10 mouse cellular contexts compared by ENCODE assay signal in genomic region chr5:115544655-115545185, GRCm38 (mm10). TPM values are rescaled to one million over a fixed set of nuclear protein-coding genes. Genes with fewer than 3 reads are reported as not detected.
DNase-seq lines count a peak whose midpoint lies in the region; ATAC-seq and TF ChIP-seq lines count a peak whose summit lies in the region.
"Had no signal": no experiment of that assay in that cellular context is flagged by ENCODE, and none has a peak within 500 bp of the region (broad histone marks: within the 10 kb centered on the region; RNA-seq: fewer than 3 reads in every experiment).

No protein-coding gene starts in this region.

- WGBS in heart, embryonic 12.5 days: 68% methylated on average over 18 of the region's 18 CpGs
- 63% methylated on average over 18 of the region's 18 CpGs for WGBS in liver, embryonic 13.5 days (ENCODE audit: insufficient replicate concordance)
- WGBS in liver, embryonic 12.5 days (ENCODE audit: insufficient replicate concordance): 61% methylated on average over 18 of the region's 18 CpGs
- WGBS in bone marrow, adult 2 months: 31% methylated on average over 18 of the region's 18 CpGs
- WGBS in hindbrain, embryonic 14.5 days: 41% methylated on average over 18 of the region's 18 CpGs
- WGBS in thymus, adult 2 months: 67% methylated on average over 18 of the region's 18 CpGs
- WGBS in forebrain, postnatal 0 days: 60% methylated on average over 18 of the region's 18 CpGs

- H3K9me3 ChIP-seq in heart, embryonic 12.5 days (replicated peaks): no peaks in the 10 kb centered on the region
- H3K9me3 ChIP-seq in liver, embryonic 13.5 days (replicated peaks): no peaks in the 10 kb centered on the region
- H3K9me3 ChIP-seq in liver, embryonic 12.5 days (replicated peaks): no peaks in the 10 kb centered on the region
- no peaks in the 10 kb centered on the region for H3K9me3 ChIP-seq in hindbrain, embryonic 14.5 days (ENCODE audit: control insufficient read depth, low read length)
- H3K9me3 ChIP-seq in forebrain, postnatal 0 days (ENCODE audit: low read length): no peaks in the 10 kb centered on the region

- intact Hi-C loops in heart, postnatal 10 days (cut with DNase I): no loop called here

- H3K9ac ChIP-seq in heart, embryonic 12.5 days: peak overlapping the region; percentile 39
- H3K9ac ChIP-seq in liver, embryonic 13.5 days: peak overlapping the region; percentile 51
- no peak overlapping the region for H3K9ac ChIP-seq in liver, embryonic 12.5 days
- 0 out of 2 replicates have a peak overlapping the region, but pooled peaks have one; percentile 9 for H3K9ac ChIP-seq in hindbrain, embryonic 14.5 days
- no peak overlapping the region for H3K9ac ChIP-seq in forebrain, postnatal 0 days

- H3K4me3 ChIP-seq in heart, embryonic 12.5 days: no peak overlapping the region
- no peak overlapping the region for H3K4me3 ChIP-seq in liver, embryonic 13.5 days (replicated peaks)
- H3K4me3 ChIP-seq in liver, embryonic 12.5 days: no peak overlapping the region
- peak overlapping the region; percentile 66 for H3K4me3 ChIP-seq in bone marrow, adult 2 months (replicated peaks; ENCODE audit: control insufficient read depth, low read depth, low read length)
- H3K4me3 ChIP-seq in hindbrain, embryonic 14.5 days (replicated peaks; ENCODE audit: low read length): no peak overlapping the region
- no peak overlapping the region for H3K4me3 ChIP-seq in thymus, adult 2 months (ENCODE audit: control insufficient read depth, insufficient read depth, low read length)
- H3K4me3 ChIP-seq in forebrain, postnatal 0 days (ENCODE audit: low read depth, low read length): no peak overlapping the region
- H3K4me3 ChIP-seq: left cerebral cortex, adult 2 months had no signal

- TF ChIP-seq POLR2A in bone marrow, adult 2 months (IDR thresholded peaks at IDR 0.05; ENCODE audit: borderline replicate concordance, control insufficient read depth, low read depth, low read length): no peak
- no peak for TF ChIP-seq POLR2A in thymus, adult 2 months (IDR thresholded peaks at IDR 0.05; ENCODE audit: control insufficient read depth, extremely low read depth, insufficient read depth, low read length, poor library complexity)

- peaks cover 47% of the 10 kb centered on the region for H3K4me1 ChIP-seq in heart, embryonic 12.5 days (replicated peaks)
- H3K4me1 ChIP-seq in liver, embryonic 13.5 days (replicated peaks): peaks cover 44% of the 10 kb centered on the region
- peaks cover 45% of the 10 kb centered on the region for H3K4me1 ChIP-seq in liver, embryonic 12.5 days
- H3K4me1 ChIP-seq in bone marrow, adult 2 months (ENCODE audit: control insufficient read depth, insufficient read depth, low read length): peaks cover 2% of the 10 kb centered on the region
- peaks cover 25% of the 10 kb centered on the region for H3K4me1 ChIP-seq in hindbrain, embryonic 14.5 days (replicated peaks; ENCODE audit: control insufficient read depth, insufficient read depth, low read length)
- peaks cover 27% of the 10 kb centered on the region for H3K4me1 ChIP-seq in thymus, adult 2 months (replicated peaks; ENCODE audit: control insufficient read depth, insufficient read depth, low read length)
- H3K4me1 ChIP-seq in forebrain, postnatal 0 days (ENCODE audit: insufficient read depth): peaks cover 8% of the 10 kb centered on the region

- DNase-seq in heart, postnatal 10 days: no peak
- DNase-seq in liver, embryonic 13.5 days: no peak
- DNase-seq in hindbrain, embryonic 14.5 days (ENCODE audit: low spot score): no peak
- DNase-seq in thymus, adult 2 months: no peak
- DNase-seq in forebrain, postnatal 0 days: no peak
- DNase-seq: thymus, postnatal 14 days had no signal

- H3K36me3 ChIP-seq in heart, embryonic 12.5 days: peaks cover 52% of the 10 kb centered on the region
- H3K36me3 ChIP-seq in liver, embryonic 13.5 days: peaks cover 49% of the 10 kb centered on the region
- H3K36me3 ChIP-seq in liver, embryonic 12.5 days: peaks cover 54% of the 10 kb centered on the region
- peaks cover 35% of the 10 kb centered on the region for H3K36me3 ChIP-seq in hindbrain, embryonic 14.5 days (replicated peaks; ENCODE audit: control insufficient read depth, insufficient read depth)
- H3K36me3 ChIP-seq in thymus, adult 2 months (ENCODE audit: control insufficient read depth, insufficient read depth, low read length): peaks cover 27% of the 10 kb centered on the region
- peaks cover 14% of the 10 kb centered on the region for H3K36me3 ChIP-seq in forebrain, postnatal 0 days (ENCODE audit: insufficient read depth)

- H3K27ac ChIP-seq in heart, embryonic 12.5 days (ENCODE audit: poor library complexity, severe bottlenecking): 0 out of 2 replicates have a peak overlapping the region, but pooled peaks have one; percentile 82
- H3K27ac ChIP-seq in liver, embryonic 13.5 days: peak overlapping the region; percentile 34
- H3K27ac ChIP-seq in liver, embryonic 12.5 days: no peak overlapping the region
- H3K27ac ChIP-seq in bone marrow, adult 2 months (ENCODE audit: control insufficient read depth, insufficient read depth, low read depth, low read length, poor library complexity): peak overlapping the region; percentile 88
- no peak overlapping the region for H3K27ac ChIP-seq in hindbrain, embryonic 14.5 days
- no peak overlapping the region for H3K27ac ChIP-seq in thymus, adult 2 months (ENCODE audit: control insufficient read depth, insufficient read depth, low read length)
- H3K27ac ChIP-seq in forebrain, postnatal 0 days (ENCODE audit: low read depth, low read length): no peak overlapping the region
- H3K27ac ChIP-seq: left cerebral cortex, adult 2 months had no signal

- TF ChIP-seq CTCF in bone marrow, adult 2 months (IDR thresholded peaks at IDR 0.05; ENCODE audit: control insufficient read depth, insufficient read depth, low read length): no peak
- no peak for TF ChIP-seq CTCF in thymus, adult 2 months (IDR thresholded peaks at IDR 0.05; ENCODE audit: borderline replicate concordance, control insufficient read depth, extremely low read depth, insufficient read depth, low read length, poor library complexity)
- no peak for TF ChIP-seq CTCF in forebrain, postnatal 0 days (IDR thresholded peaks at IDR 0.05; ENCODE audit: low read depth)

- H3K27me3 ChIP-seq in heart, embryonic 12.5 days (replicated peaks): no peaks in the 10 kb centered on the region
- H3K27me3 ChIP-seq in liver, embryonic 13.5 days: no peaks in the 10 kb centered on the region
- H3K27me3 ChIP-seq in liver, embryonic 12.5 days (replicated peaks): no peaks in the 10 kb centered on the region
- H3K27me3 ChIP-seq in hindbrain, embryonic 14.5 days (ENCODE audit: control insufficient read depth, insufficient read depth, low read length): no peaks in the 10 kb centered on the region
- H3K27me3 ChIP-seq in thymus, adult 2 months (ENCODE audit: control insufficient read depth, insufficient read depth, low read length): no peaks in the 10 kb centered on the region
- H3K27me3 ChIP-seq in forebrain, postnatal 0 days (ENCODE audit: insufficient read depth, low read length): no peaks in the 10 kb centered on the region

- no peak overlapping the region for H3K4me2 ChIP-seq in heart, embryonic 12.5 days
- no peak overlapping the region for H3K4me2 ChIP-seq in liver, embryonic 13.5 days
- H3K4me2 ChIP-seq in liver, embryonic 12.5 days: no peak overlapping the region
- H3K4me2 ChIP-seq in hindbrain, embryonic 14.5 days (replicated peaks): no peak overlapping the region
- no peak overlapping the region for H3K4me2 ChIP-seq in forebrain, postnatal 0 days (ENCODE audit: low read depth)

- ATAC-seq in heart, embryonic 12.5 days (ENCODE audit: insufficient number of reproducible peaks, low FRiP score): no peak
- no peak for ATAC-seq in liver, embryonic 13.5 days (ENCODE audit: low read depth)
- ATAC-seq in liver, embryonic 12.5 days: no peak
- peak; percentile 31; the same call in 1 of the 2 replicates for ATAC-seq in hindbrain, embryonic 14.5 days (ENCODE audit: low FRiP score)
- ATAC-seq in forebrain, postnatal 0 days: no peak

RNA-seq across cellular contexts. Expression of gene Rplp0, which starts 14.5 kb away (rescaled TPM):
- polyA plus RNA-seq in heart, embryonic 12.5 days (2016; fragmentation: Nextera tagmentation; extraction: Ambion mirVana): 949 and 971 TPM in 2 replicates
- 100 to 1,000 TPM; 788 to 793 TPM for total RNA-seq in heart, postnatal 10 days (2021)
- polyA plus RNA-seq in liver, embryonic 13.5 days (2015; fragmentation: Nextera tagmentation; extraction: Ambion mirVana): 1,664 and 1,673 TPM in 2 replicates
- polyA plus RNA-seq in liver, embryonic 12.5 days (2016; fragmentation: Nextera tagmentation; extraction: Ambion mirVana): 1,698 and 1,725 TPM in 2 replicates
- 1,167 and 1,244 TPM in 2 replicates for polyA plus RNA-seq in bone marrow, adult 2 months (2011; ENCODE audit: insufficient read depth, insufficient read length, low replicate concordance, missing spikeins)
- polyA plus RNA-seq in hindbrain, embryonic 14.5 days (2014; fragmentation: Nextera tagmentation; extraction: Ambion mirVana): 952 and 1,000 TPM in 2 replicates
- polyA plus RNA-seq in thymus, adult 2 months (2012; rRNA removed): 3,356 and 3,688 TPM in 2 replicates
- 1,794 and 2,056 TPM in 2 replicates for total RNA-seq in forebrain, postnatal 0 days (2014; rRNA removed)
- 842 and 978 TPM in 2 replicates for polyA plus RNA-seq in forebrain, postnatal 0 days (2015; fragmentation: Nextera tagmentation; extraction: Ambion mirVana)

RNA-seq across cellular contexts. Expression of gene Gcn1l1, which starts 20.3 kb away (rescaled TPM):
- polyA plus RNA-seq in heart, embryonic 12.5 days (2016; fragmentation: Nextera tagmentation; extraction: Ambion mirVana): 43.1 and 47.0 TPM in 2 replicates
- 10 to 100 TPM; 47.2 to 51.7 TPM for total RNA-seq in heart, postnatal 10 days (2021)
- 18.7 and 19.3 TPM in 2 replicates for polyA plus RNA-seq in liver, embryonic 13.5 days (2015; fragmentation: Nextera tagmentation; extraction: Ambion mirVana)
- 36.7 and 38.0 TPM in 2 replicates for polyA plus RNA-seq in liver, embryonic 12.5 days (2016; fragmentation: Nextera tagmentation; extraction: Ambion mirVana)
- polyA plus RNA-seq in bone marrow, adult 2 months (2011; ENCODE audit: insufficient read depth, insufficient read length, low replicate concordance, missing spikeins): 23.3 and 38.4 TPM in 2 replicates
- 40.5 and 45.2 TPM in 2 replicates for polyA plus RNA-seq in hindbrain, embryonic 14.5 days (2014; fragmentation: Nextera tagmentation; extraction: Ambion mirVana)
- 87.8 and 109 TPM in 2 replicates for polyA plus RNA-seq in thymus, adult 2 months (2012; rRNA removed)
- total RNA-seq in forebrain, postnatal 0 days (2014; rRNA removed): 51.9 and 74.4 TPM in 2 replicates
- polyA plus RNA-seq in forebrain, postnatal 0 days (2015; fragmentation: Nextera tagmentation; extraction: Ambion mirVana): 19.4 and 22.4 TPM in 2 replicates

RNA-seq across cellular contexts. Expression of gene Pxn, which starts 38.2 kb away (rescaled TPM):
- 41.1 and 41.7 TPM in 2 replicates for polyA plus RNA-seq in heart, embryonic 12.5 days (2016; fragmentation: Nextera tagmentation; extraction: Ambion mirVana)
- 10 to 100 TPM; 58.9 to 64.7 TPM for total RNA-seq in heart, postnatal 10 days (2021)
- 11.1 and 14.5 TPM in 2 replicates for polyA plus RNA-seq in liver, embryonic 13.5 days (2015; fragmentation: Nextera tagmentation; extraction: Ambion mirVana)
- polyA plus RNA-seq in liver, embryonic 12.5 days (2016; fragmentation: Nextera tagmentation; extraction: Ambion mirVana): 17.4 and 20.1 TPM in 2 replicates
- polyA plus RNA-seq in bone marrow, adult 2 months (2011; ENCODE audit: insufficient read depth, insufficient read length, low replicate concordance, missing spikeins): 32.5 and 71.6 TPM in 2 replicates
- polyA plus RNA-seq in hindbrain, embryonic 14.5 days (2014; fragmentation: Nextera tagmentation; extraction: Ambion mirVana): 11.3 and 12.2 TPM in 2 replicates
- 161 and 172 TPM in 2 replicates for polyA plus RNA-seq in thymus, adult 2 months (2012; rRNA removed)
- total RNA-seq in forebrain, postnatal 0 days (2014; rRNA removed): 23.5 and 29.8 TPM in 2 replicates
- polyA plus RNA-seq in forebrain, postnatal 0 days (2015; fragmentation: Nextera tagmentation; extraction: Ambion mirVana): 14.1 and 14.8 TPM in 2 replicates

Comparison
In these comparisons a context has a peak if more than half of its experiments do, and no peak if none do; other contexts are left out.
1. H3K27ac ChIP-seq: peak in heart, embryonic 12.5 days (single experiment), liver, embryonic 13.5 days (single experiment) and bone marrow, adult 2 months (single experiment); none in liver, embryonic 12.5 days (single experiment), hindbrain, embryonic 14.5 days (single experiment), thymus, adult 2 months (single experiment) and forebrain, postnatal 0 days (single experiment).
2. H3K9ac ChIP-seq: peak in heart, embryonic 12.5 days (single experiment), liver, embryonic 13.5 days (single experiment) and hindbrain, embryonic 14.5 days (single experiment); none in liver, embryonic 12.5 days (single experiment) and forebrain, postnatal 0 days (single experiment).